Mouse (Mus musculus) erythroblast, embryonic 14.5 days (primary cell): ENCODE data around the gene Chst14.

Experiments used
- GATA1 ChIP-seq: IDR thresholded peaks from 2 replicates; pipeline ENCODE4 v1.6.1; 2012; ENCODE audit warnings: low read length, inconsistent platforms, mixed read lengths
- TAL1 ChIP-seq: IDR thresholded peaks from 3 replicates; pipeline ENCODE4 v1.6.1; 2012; ENCODE audit warnings: low read length, inconsistent platforms, mixed read lengths

GRCm38 (mm10) chr2:118920428-118920827 is 5.9 kb upstream of the Chst14 start:
- TF ChIP-seq GATA1 = no peak
- TF ChIP-seq TAL1 = no peak
